Mouse (Mus musculus) heart, embryonic 11.5 days (tissue): ENCODE data around the gene Adamts17. TPM values are rescaled to one million over a fixed set of nuclear protein-coding genes. Genes with fewer than 3 reads are reported as not detected.

Experiments used
- ATAC-seq: fragments of 200-750 bp; cut with Nextera tagmentation; replicated peaks from 2 replicates; pipeline ENCODE4 v1.8.0; 2017; ENCODE audit warnings: moderate library complexity; ENCODE audit not compliant: insufficient number of reproducible peaks, low FRiP score, low TSS enrichment
- H3K27ac ChIP-seq: fragments of 300-500 bp; sonication (generic); 2 replicates; pipeline ENCODE4 v1.5.1; 2014; ENCODE audit warnings: mild to moderate bottlenecking, low read depth, low read length
- H3K27me3 ChIP-seq: fragments of 300-500 bp; sonication (generic); 2 replicates; pipeline ENCODE4 v1.6.1; 2014; ENCODE audit warnings: mild to moderate bottlenecking, low read length, mixed read lengths; ENCODE audit not compliant: control insufficient read depth, insufficient read depth
- H3K36me3 ChIP-seq: fragments of 300-500 bp; sonication (generic); 2 replicates; pipeline ENCODE4 v1.6.1; 2014; ENCODE audit warnings: mild to moderate bottlenecking, low read length, moderate library complexity, mixed read lengths; ENCODE audit not compliant: control insufficient read depth, insufficient read depth
- H3K4me1 ChIP-seq: fragments of 300-500 bp; sonication (generic); 2 replicates; pipeline ENCODE4 v1.6.1; 2014; ENCODE audit warnings: low read length; ENCODE audit not compliant: control insufficient read depth, insufficient read depth
- H3K4me2 ChIP-seq: fragments of 300-500 bp; sonication (generic); 2 replicates; pipeline ENCODE4 v1.6.1; 2014; ENCODE audit warnings: mild to moderate bottlenecking, moderate library complexity
- H3K4me3 ChIP-seq: fragments of 300-500 bp; sonication (generic); 2 replicates; pipeline ENCODE4 v1.5.1; 2014; ENCODE audit warnings: low read depth, low read length
- H3K9ac ChIP-seq: fragments of 300-500 bp; sonication (generic); 2 replicates; pipeline ENCODE4 v1.6.1; 2014; ENCODE audit warnings: mild to moderate bottlenecking, low read depth, low read length, moderate library complexity
- H3K9me3 ChIP-seq: fragments of 300-500 bp; sonication (generic); replicated peaks from 2 replicates; pipeline ENCODE4 v1.6.1; 2016; ENCODE audit warnings: low read length; ENCODE audit not compliant: control insufficient read depth
- WGBS: fragments of 180-500 bp; shearing (Covaris S2); extraction: QIAGEN DNeasy Blood & Tissue Kit; methylation state at CpG from one replicate; pipeline ENCODE4 v1.1.7; 2014; ENCODE audit not compliant: insufficient replicate concordance; 5-methylcytosine and 5-hydroxymethylcytosine counted together
- polyA plus RNA-seq: library from polyadenylated mRNA; unstranded; fragments of >200 nt; fragmentation: Nextera tagmentation; extraction: Ambion mirVana; gene quantifications from 2 replicates; pipeline ENCODE4 v1.2.1, GENCODE M21; 2014

Adamts17 gene
- polyA plus RNA-seq, 1 experiment from 2014 or later: 2.8 TPM

DNA sequence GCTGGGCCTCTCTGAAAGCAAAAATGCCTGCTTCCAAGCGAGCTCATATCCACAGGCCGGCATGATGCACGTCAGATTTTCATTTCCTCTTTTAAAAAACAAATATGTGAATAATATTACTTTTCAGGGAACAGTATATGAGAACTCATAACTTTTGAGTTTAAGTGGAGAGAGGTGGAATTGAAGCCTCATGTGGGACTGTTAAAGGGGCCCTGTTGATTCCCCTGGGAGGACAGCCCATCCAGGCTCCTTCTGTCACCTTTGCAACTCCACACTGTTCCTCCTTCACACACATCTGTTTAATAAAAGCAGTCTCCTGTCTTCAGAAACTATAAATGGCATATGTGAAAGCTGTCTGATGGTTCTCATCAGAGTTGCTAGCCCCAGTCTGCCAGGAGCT lies 275.5 kb downstream of the Adamts17 start:
- ATAC-seq: no peak
- no peak overlapping the region for H3K27ac ChIP-seq
- no peaks in the 10 kb centered on the region for H3K27me3 ChIP-seq

DNA sequence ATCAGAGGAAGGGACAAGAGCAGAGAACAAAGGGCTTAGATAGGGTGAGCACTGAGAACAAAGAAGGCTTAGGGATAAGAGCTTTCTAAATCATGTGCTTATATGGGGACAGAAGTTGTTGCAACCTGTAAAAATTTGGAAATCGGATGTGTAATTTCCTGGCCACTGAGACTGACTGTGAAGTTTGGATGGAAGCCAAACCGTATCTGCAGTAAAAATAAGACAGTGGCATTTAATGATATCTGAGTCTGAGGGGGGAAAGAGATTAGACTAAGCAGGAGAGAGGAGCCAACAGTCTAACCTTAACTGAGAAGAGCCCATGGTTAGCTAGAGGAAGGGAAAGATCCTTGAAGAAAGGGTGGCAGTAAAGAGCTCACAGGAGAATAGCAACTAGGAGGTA lies 295.6 kb downstream of the Adamts17 start:
- WGBS: 25% methylated on average over 2 of the region's 2 CpGs
- H3K27ac ChIP-seq: peak overlapping the region; percentile 35; the same call in 1 of the 2 replicates
- H3K4me3 ChIP-seq: no peak overlapping the region
- no peaks in the 10 kb centered on the region for H3K27me3 ChIP-seq
- H3K36me3 ChIP-seq: no peaks in the 10 kb centered on the region
- peaks cover 20% of the 10 kb centered on the region for H3K4me1 ChIP-seq
- no peak overlapping the region for H3K9ac ChIP-seq
- no peak overlapping the region for H3K4me2 ChIP-seq
- ATAC-seq: no peak
- no peaks in the 10 kb centered on the region for H3K9me3 ChIP-seq

More for the DNA sequence above, 275.5 kb downstream of the Adamts17 start:
- Histone ChIP-seq H3K36me3 (no peaks in the 10 kb centered on the region), H3K4me3 (no peak overlapping the region), H3K4me1 (no peaks in the 10 kb centered on the region), H3K4me2 (no peak overlapping the region), H3K9ac (no peak overlapping the region), H3K9me3 (no peaks in the 10 kb centered on the region)
- 90% methylated on average over 3 of the region's 3 CpGs for WGBS

DNA sequence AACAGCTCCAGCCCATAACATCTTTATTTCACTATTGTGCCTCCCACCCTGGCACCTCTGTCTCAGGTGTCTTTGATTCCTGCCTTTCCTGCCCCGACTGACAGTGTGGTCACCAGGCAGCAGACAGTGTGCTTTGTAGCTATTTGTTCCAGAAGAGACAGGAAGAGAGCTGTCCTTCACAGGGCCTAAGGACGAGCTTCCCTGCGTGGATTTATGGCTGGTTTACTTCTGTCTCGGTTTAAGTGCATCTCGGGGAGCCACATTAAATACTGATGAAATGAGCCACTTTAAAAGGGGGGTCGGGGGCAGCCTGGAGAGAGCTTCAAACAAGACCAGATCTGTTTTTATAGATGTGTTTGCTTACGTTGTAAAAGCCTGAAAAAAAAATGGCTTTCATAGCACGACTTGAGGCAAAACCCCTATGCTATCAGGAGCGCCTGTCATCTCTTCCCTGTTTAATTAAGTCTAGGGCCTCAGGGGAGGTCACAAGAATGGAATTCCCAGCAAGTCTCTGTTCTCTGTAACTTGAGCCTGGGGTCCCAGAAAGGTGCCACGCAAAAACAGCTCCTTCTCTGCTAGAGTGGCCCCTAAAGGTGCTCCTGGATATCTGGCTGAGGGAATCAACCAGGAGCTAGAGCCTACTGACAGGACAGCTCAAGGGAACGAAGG lies 302.9 kb downstream of the Adamts17 start:
- H3K4me3 ChIP-seq: no peak overlapping the region
- H3K9ac ChIP-seq: peak overlapping the region; percentile 30; the same call in 1 of the 2 replicates
- no peak for ATAC-seq
- 8% methylated on average over 11 of the region's 11 CpGs for WGBS
- no peak overlapping the region for H3K27ac ChIP-seq
- no peaks in the 10 kb centered on the region for H3K27me3 ChIP-seq
- H3K9me3 ChIP-seq: no peaks in the 10 kb centered on the region
- H3K4me2 ChIP-seq: peak overlapping the region; percentile 23; the same call in 1 of the 2 replicates
- H3K4me1 ChIP-seq: peaks cover 15% of the 10 kb centered on the region
- no peaks in the 10 kb centered on the region for H3K36me3 ChIP-seq

DNA sequence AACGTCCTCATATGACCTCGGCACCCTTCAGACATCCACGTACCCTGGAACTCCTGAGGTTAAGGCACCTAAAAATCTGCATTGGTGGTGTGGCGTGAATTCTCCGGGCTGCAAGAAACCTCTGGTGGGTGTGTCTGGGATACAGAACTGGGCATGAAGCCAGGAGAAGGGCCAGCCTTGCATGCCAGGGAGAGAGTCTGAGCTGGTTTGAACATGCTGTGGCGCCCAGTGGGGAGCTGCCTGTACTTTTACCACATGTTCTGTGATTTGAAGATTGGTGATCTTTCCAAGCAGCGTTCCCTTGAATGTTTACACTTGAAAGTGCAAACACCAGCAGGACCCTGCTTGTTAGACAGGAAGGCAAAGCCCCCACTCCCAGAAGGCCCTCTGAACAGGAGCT lies 306.2 kb downstream of the Adamts17 start:
- H3K36me3 ChIP-seq: no peaks in the 10 kb centered on the region
- no peaks in the 10 kb centered on the region for H3K27me3 ChIP-seq
- H3K4me1 ChIP-seq: peaks cover 15% of the 10 kb centered on the region
- H3K4me2 ChIP-seq: no peak overlapping the region
- no peak overlapping the region for H3K4me3 ChIP-seq
- WGBS: 64% methylated on average over 7 of the region's 7 CpGs
- H3K9ac ChIP-seq: no peak overlapping the region
- H3K27ac ChIP-seq: no peak overlapping the region
- ATAC-seq: no peak
- no peaks in the 10 kb centered on the region for H3K9me3 ChIP-seq

DNA sequence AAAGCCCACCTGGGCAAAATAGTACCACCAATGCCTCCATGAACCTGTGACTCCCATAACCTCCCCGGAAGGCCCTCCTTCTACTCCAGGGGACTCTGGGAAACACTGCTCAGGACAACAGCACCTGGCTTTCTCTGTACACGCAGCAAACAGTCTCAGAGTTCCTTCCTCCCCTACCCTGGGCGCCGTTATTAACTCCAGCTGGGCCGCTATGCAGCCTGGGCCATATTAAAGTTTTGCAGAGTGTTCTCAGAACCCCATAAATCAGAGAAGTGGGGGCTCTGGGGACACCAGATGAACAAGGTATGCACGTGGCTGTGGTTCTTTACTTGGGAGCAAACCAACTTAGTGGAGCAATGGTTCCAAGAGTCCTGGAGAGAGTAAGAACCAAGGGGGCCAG lies 306.6 kb downstream of the Adamts17 start:
- Histone ChIP-seq H3K9ac (no peak overlapping the region), H3K4me1 (peaks cover 15% of the 10 kb centered on the region), H3K36me3 (no peaks in the 10 kb centered on the region), H3K4me3 (no peak overlapping the region), H3K27me3 (no peaks in the 10 kb centered on the region), H3K4me2 (no peak overlapping the region), H3K9me3 (no peaks in the 10 kb centered on the region), H3K27ac (no peak overlapping the region)
- 89% methylated on average over 6 of the region's 6 CpGs for WGBS
- ATAC-seq: no peak

DNA sequence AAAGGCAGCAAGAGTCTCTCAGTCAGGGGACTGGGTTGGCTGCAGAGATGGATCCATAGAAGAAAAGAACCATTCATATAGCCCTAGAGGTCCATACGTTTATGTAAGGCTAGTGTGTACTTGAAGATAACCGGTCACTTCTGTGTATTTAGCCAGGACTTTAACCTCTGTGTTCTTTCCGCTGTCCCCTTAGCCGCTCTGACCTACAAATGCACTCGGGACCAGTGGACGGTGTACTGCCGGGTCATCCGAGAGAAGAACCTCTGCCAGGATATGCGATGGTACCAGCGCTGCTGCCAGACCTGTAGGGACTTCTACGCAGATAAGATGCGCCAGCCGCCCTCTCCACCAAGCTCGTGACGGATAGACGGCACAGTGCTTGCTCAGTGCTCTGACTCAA lies 310.2 kb downstream of the Adamts17 start:
- Histone ChIP-seq H3K9ac (no peak overlapping the region), H3K27me3 (no peaks in the 10 kb centered on the region), H3K9me3 (no peaks in the 10 kb centered on the region), H3K4me3 (no peak overlapping the region), H3K36me3 (no peaks in the 10 kb centered on the region), H3K4me2 (no peak overlapping the region), H3K27ac (no peak overlapping the region), H3K4me1 (peaks cover 4% of the 10 kb centered on the region; the same call in 1 of the 2 replicates)
- 80% methylated on average over 16 of the region's 16 CpGs for WGBS
- no peak for ATAC-seq

DNA sequence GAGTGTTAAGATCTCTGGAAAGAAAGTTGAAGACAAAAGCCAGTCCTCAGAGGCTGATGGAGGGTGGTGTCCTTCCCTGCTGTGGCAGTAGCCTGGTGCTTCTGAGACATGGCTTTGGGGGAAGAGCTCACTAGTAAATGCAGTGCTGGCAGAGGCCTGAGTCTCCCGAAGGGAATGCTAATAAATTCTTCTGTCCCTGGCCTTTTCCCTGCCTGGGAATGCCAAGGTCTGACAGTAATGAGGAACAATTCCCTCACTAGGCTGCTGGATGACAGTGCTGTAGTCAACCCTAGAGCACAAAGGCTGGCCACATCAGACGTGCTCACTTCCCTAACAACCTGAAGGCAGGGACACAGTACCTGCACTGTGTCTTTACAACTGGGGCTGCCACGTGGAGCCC lies 313.1 kb downstream of the Adamts17 start:
- Histone ChIP-seq H3K36me3 (no peaks in the 10 kb centered on the region), H3K4me2 (no peak overlapping the region), H3K9ac (no peak overlapping the region), H3K9me3 (no peaks in the 10 kb centered on the region), H3K27me3 (no peaks in the 10 kb centered on the region), H3K4me1 (no peaks in the 10 kb centered on the region), H3K27ac (no peak overlapping the region), H3K4me3 (no peak overlapping the region)
- ATAC-seq: no peak
- 46% methylated on average over 3 of the region's 3 CpGs for WGBS

DNA sequence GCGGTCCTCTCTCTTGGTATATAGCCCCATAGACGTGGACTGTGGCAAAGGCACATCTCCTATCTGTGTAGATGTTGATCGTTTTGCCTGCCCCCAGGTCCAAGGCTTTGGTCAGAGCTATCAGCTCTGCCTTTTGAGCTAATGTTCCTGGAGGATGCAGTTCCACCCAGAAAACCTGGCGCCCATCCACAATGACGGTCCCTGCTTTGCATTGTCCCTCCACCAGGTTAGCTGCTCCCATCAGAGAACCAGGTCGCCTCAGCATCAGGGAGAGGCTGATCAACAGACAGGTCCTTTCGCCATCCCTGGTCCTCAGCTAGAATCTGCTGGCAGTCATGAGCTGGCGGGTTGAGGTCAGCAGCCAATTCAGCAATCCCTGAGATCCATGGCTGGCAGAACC lies 322.6 kb downstream of the Adamts17 start:
- Histone ChIP-seq H3K36me3 (no peaks in the 10 kb centered on the region), H3K4me2 (no peak overlapping the region), H3K4me3 (no peak overlapping the region), H3K9ac (no peak overlapping the region), H3K9me3 (no peaks in the 10 kb centered on the region), H3K4me1 (no peaks in the 10 kb centered on the region), H3K27me3 (no peaks in the 10 kb centered on the region), H3K27ac (no peak overlapping the region)
- WGBS: 82% methylated on average over 8 of the region's 8 CpGs
- no peak for ATAC-seq

DNA sequence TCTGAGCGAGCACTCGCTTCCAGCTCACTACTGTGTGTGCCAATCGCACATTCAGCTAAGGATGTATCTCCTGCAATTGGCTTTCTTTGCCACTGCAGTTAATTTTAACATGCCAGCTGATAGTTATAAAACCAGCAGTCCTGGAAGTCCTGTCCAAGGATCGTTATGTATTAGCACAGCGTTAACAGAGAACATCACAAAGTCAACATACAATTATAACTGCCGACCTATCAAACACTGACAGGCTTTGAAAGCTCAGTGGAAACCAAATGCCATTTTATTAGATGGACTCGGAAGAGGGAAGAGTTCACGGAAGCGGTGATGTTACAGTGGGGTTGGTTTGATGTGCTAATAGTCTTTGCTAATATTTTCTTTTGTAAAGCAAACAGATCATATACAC lies 328.8 kb downstream of the Adamts17 start:
- Histone ChIP-seq H3K27me3 (no peaks in the 10 kb centered on the region), H3K36me3 (no peaks in the 10 kb centered on the region), H3K4me1 (no peaks in the 10 kb centered on the region), H3K27ac (no peak overlapping the region), H3K4me2 (no peak overlapping the region), H3K9me3 (no peaks in the 10 kb centered on the region), H3K4me3 (no peak overlapping the region), H3K9ac (no peak overlapping the region)
- WGBS: 86% methylated on average over 9 of the region's 9 CpGs
- no peak for ATAC-seq
